Mouse (Mus musculus) kidney, postnatal 14 days (tissue): ENCODE data around the gene Ero1l.

Source experiments
- DNase-seq: peaks from one replicate; pipeline ENCODE4 v3.0.0; 2022; ENCODE audit warnings: mixed read lengths

Gene Ero1l

DNA sequence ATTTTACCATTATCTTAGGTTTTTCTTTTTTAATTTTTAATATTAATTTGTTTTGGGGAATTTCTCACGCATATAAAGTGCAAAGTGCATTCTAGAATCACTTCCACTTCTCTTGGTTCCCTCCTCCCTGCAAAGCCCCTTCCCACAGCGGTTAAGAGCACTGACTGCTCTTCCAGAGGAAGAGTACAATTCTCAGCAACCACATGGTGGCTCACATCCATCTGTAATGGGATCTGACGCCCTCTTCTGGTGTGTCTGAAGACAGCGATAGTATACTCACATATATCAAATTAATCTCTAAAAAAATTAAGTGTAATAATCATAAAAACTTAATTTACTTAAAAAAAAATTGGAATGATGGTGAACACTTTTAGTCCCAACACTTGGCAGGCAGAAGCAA lies 14.2 kb downstream of the Ero1l start:
- no peak for DNase-seq

DNA sequence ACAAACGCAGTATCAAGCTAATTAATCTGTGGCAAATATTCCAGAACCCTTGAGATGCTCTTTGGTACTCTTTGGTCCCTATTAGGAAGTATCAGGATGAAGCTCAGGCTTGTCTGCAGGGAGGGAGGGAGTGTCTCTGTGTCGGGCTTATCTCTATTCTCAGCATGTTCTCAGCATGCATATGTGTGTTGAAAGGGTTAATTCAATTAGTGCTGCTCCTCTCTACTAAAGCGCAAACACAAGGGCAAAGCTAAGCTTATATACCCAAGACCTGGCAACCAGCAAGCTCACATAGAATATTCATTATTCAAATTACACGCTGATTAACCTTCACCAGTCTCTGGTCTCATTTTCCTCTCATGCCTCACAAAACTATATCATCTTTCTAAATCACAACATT lies 14.6 kb downstream of the Ero1l start:
- DNase-seq, result no peak

DNA sequence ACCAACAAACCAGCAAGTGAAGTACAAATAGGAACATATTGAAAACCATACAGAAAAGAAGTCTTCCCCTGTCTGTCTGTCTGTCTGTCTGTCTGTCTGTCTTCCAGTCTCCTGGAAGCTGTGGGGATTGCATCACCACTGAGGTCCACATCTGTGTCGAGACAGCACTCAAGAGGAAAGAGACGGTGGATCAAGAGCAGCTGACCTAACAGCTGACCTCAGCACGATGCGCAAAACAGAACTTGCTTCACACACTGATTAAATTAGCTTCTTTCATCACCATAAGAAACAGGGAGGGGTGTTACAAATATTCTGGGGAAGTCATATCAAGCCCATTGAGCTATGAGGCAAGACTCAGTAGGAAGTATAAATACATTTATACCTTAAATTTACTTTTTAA lies 27.0 kb downstream of the Ero1l start:
- DNase-seq, result no peak

DNA sequence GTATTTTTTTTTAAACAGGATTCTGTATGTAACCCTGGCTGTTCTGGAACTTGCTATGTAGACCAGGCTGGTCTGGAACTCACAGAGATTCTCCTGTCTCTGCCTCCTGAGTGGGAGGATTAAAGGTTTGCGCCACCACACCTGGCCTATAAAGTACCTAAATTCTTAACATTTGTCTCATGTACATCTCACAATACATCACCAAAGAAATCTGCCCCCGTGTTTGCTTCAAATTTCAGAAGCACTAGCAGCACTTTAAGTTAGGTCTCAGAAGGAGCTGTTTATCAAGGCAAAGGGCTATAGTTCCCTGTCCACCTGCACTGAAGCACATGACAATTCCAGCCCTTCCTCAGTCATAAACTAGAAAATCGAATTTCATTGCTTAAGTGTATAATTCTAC lies 36.5 kb downstream of the Ero1l start:
- DNase-seq, result no peak

DNA sequence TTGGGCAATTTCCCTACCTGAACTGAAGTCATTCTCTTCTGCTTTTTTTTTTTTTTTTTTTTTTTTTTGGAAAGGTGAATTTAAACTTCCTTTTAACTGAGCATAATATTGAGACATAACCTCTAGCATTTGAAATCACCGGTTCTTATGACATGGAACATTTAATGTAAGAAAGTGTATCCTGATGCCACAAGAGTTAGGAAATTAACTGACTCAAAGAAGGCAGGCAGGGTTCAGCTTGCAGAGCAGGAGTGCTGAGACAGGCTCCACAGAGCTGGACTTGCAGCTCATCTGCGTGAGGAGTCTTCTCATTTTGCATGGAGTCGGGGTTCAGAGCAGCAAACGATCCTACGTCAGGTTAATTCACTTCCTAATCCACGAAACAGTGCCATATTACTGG lies 42.8 kb downstream of the Ero1l start:
- DNase-seq, result no peak

DNA sequence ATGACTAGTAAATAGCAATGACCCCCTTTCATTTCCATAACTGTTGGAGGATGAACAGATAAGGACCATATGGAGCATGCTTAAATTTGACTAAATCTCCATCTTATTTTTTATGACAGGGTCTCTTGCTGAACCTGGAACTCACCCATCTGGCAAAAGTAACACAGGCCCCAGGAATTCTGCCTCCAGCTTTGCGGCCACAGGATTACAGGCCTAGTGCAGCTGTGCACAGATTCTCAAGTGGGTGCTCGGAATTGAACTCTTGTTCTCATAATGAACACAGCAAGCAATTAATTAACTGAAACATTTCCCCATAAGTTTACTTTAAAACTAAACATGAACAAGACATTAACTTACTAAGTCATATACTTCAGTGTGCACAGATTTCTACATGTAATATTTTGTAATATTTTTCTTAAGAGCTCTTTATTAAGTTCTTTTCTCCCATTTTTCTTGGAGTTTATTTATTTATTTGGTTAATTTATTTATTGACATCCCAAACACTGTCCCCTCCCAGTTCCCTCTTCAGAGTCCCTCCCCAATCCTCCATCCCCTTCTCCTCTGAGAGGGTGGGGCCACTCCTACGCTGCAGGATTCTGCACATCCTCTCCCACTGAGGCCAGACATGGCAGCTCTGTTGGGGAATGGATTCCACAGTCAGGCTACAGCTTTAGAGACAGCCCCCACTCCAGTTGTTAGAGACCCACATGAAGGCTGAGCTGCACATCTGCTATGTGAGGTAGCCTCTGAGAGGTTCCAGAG lies 54.6 kb downstream of the Ero1l start:
- no peak for DNase-seq

DNA sequence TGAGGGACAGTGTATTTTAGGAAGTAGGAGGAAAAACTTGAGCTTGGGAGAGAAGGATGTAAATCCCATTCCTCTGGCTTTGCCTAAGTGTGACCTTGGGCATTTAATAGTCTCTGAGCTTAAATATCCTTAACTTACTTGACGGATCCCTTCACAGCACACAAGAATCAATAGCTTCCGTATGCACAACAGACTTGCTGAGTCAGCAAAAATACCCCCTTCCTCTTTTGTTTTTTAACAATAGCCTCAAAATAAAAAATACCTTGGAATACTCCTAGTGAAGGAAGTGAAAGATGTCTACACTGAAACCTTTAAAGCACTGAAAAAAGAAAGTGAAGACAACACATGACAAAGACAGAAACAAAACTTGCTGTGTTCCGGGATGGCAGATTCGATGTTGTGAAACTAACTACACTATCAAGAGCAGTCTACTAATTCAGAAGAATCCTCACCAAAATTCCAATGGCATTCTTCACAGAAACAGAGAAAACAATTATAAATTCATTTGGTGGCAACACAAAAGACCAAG lies 67.0 kb downstream of the Ero1l start:
- DNase-seq, result no peak

DNA sequence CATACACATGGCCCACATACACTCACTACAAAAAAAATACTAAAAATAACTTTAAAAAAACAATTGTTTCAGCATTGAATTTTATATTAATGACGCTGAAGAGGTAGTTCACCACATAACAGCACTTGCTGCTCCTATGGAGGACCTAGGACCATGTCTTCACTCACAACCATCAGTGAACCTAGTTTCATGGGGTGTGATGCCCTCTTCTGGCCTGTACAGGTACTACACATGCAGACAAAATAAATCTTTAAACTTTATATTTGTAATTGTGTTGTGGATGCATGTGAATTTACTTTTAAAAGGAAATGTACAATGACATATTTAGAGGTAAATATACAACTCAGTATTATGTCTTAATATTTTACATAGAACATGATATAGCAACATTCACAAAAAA lies 77.0 kb downstream of the Ero1l start:
- no peak for DNase-seq

DNA sequence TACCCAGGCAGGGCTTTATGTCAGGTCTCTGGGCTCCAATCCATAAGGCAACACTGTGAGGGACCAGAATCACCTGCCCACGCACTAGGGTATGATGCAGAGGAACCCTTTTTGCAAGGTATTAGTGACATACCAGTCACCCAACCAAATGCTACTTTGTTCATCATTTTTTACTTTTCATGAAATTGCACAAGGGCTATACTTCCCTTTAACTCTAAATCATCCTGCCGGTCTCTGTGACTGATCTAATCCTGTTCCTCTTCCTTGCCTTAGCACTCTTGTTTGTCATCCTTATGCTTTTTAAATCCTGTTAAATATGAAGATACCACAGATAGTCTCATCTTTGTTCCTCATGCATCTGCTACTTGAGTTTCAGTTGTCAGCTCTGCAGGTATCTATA lies 79.5 kb downstream of the Ero1l start:
- DNase-seq, result no peak
